ENCODE assay signal across 8 mouse cellular contexts in genomic region chr8:104641426-104642323, GRCm38 (mm10). TPM values are rescaled to one million over a fixed set of nuclear protein-coding genes. Genes with fewer than 3 reads are reported as not detected.
DNase-seq lines count a peak whose midpoint lies in the region; ATAC-seq and TF ChIP-seq lines count a peak whose summit lies in the region.

Ciao2b (minus strand) TSS chr8:104641965.

- H3K4me3 ChIP-seq in embryonic facial prominence, embryonic 14.5 days (ENCODE audit: low read depth, low read length), result peak within 1 kb of the TSS; percentile 88
- peak within 1 kb of the TSS; percentile 87 for H3K4me3 ChIP-seq in limb, embryonic 14.5 days (replicated peaks; ENCODE audit: low read length)
- H3K4me3 ChIP-seq in midbrain, postnatal 0 days (ENCODE audit: low read depth, low read length), result peak within 1 kb of the TSS; percentile 67

- peak within 1 kb of the TSS; percentile 73 for H3K27ac ChIP-seq in embryonic facial prominence, embryonic 14.5 days (replicated peaks; ENCODE audit: low read depth, low read length)
- H3K27ac ChIP-seq in limb, embryonic 14.5 days (replicated peaks; ENCODE audit: low read depth, low read length), result peak within 1 kb of the TSS; percentile 58
- H3K27ac ChIP-seq in midbrain, postnatal 0 days (ENCODE audit: low read depth, low read length), result peak within 1 kb of the TSS; percentile 84

- peak; percentile 89 for DNase-seq in 3T3-L1 (ENCODE audit: low read depth, low spot score)
- DNase-seq in adrenal gland, postnatal 4 days (ENCODE audit: low spot score in 2 of 2), result peak; percentile 67 to 76
- DNase-seq in embryonic facial prominence, embryonic 14.5 days (ENCODE audit: low spot score), result peak; percentile 95
- peak; percentile 92 for DNase-seq in heart, adult 8-10 months (ENCODE audit: low spot score)
- DNase-seq in kidney, adult 9 months, result peak; percentile 89
- peak; percentile 88 for DNase-seq in limb, embryonic 14.5 days (ENCODE audit: low spot score)
- peak; percentile 92 for DNase-seq in midbrain, postnatal 0 days (ENCODE audit: low spot score)
- peak; percentile 62 to 69 for DNase-seq in spleen, postnatal 14 days (ENCODE audit: low spot score in 2 of 2)

- no peaks in the 10 kb centered on the region for H3K9me3 ChIP-seq in embryonic facial prominence, embryonic 14.5 days (ENCODE audit: control insufficient read depth, low read length)
- H3K9me3 ChIP-seq in limb, embryonic 14.5 days (ENCODE audit: control insufficient read depth, low read length), result no peaks in the 10 kb centered on the region
- no peaks in the 10 kb centered on the region for H3K9me3 ChIP-seq in midbrain, postnatal 0 days (ENCODE audit: low read length)

- TF ChIP-seq POLR2A in limb, embryonic 14.5 days (IDR thresholded peaks at IDR 0.05; ENCODE audit: borderline replicate concordance, extremely low read depth, insufficient read depth, insufficient read length), result 0 out of 2 replicates have a peak, but pooled peaks have one; percentile 34

- peaks cover 26% of the 10 kb centered on the region for H3K36me3 ChIP-seq in embryonic facial prominence, embryonic 14.5 days (ENCODE audit: control insufficient read depth, insufficient read depth, low read length)
- H3K36me3 ChIP-seq in limb, embryonic 14.5 days (ENCODE audit: control insufficient read depth, insufficient read depth, low read length), result peaks cover 15% of the 10 kb centered on the region
- no peaks in the 10 kb centered on the region for H3K36me3 ChIP-seq in midbrain, postnatal 0 days (ENCODE audit: insufficient read depth, low read length)

- peak within 1 kb of the TSS; percentile 95 for H3K4me2 ChIP-seq in embryonic facial prominence, embryonic 14.5 days (ENCODE audit: low read depth, low read length)
- H3K4me2 ChIP-seq in limb, embryonic 14.5 days (replicated peaks; ENCODE audit: low read depth, low read length, severe bottlenecking), result peak within 1 kb of the TSS; percentile 88
- peak within 1 kb of the TSS; percentile 63 for H3K4me2 ChIP-seq in midbrain, postnatal 0 days (ENCODE audit: low read depth, low read length, poor library complexity, severe bottlenecking)

- peaks cover 11% of the 10 kb centered on the region for H3K4me1 ChIP-seq in embryonic facial prominence, embryonic 14.5 days (ENCODE audit: control insufficient read depth, insufficient read depth, low read length)
- peaks cover 14% of the 10 kb centered on the region for H3K4me1 ChIP-seq in limb, embryonic 14.5 days (ENCODE audit: control insufficient read depth, insufficient read depth, low read length)
- H3K4me1 ChIP-seq in midbrain, postnatal 0 days (ENCODE audit: insufficient read depth, low read length), result peaks cover 10% of the 10 kb centered on the region; the same call in 1 of the 2 replicates

- no peaks in the 10 kb centered on the region for H3K27me3 ChIP-seq in embryonic facial prominence, embryonic 14.5 days (replicated peaks; ENCODE audit: control insufficient read depth, insufficient read depth, low read length)
- no peaks in the 10 kb centered on the region for H3K27me3 ChIP-seq in limb, embryonic 14.5 days (ENCODE audit: control insufficient read depth, insufficient read depth, low read length)
- H3K27me3 ChIP-seq in midbrain, postnatal 0 days (ENCODE audit: insufficient read depth, low read length), result no peaks in the 10 kb centered on the region

- peak within 1 kb of the TSS; percentile 82 for H3K9ac ChIP-seq in embryonic facial prominence, embryonic 14.5 days (ENCODE audit: low read depth, low read length)
- H3K9ac ChIP-seq in limb, embryonic 14.5 days (ENCODE audit: low read depth, low read length, severe bottlenecking), result peak within 1 kb of the TSS; percentile 71
- peak within 1 kb of the TSS; percentile 71 for H3K9ac ChIP-seq in midbrain, postnatal 0 days (replicated peaks; ENCODE audit: low read length, poor library complexity, severe bottlenecking)

- WGBS in embryonic facial prominence, embryonic 14.5 days, result under 1% methylated on average over 62 of the region's 66 CpGs
- WGBS in limb, embryonic 14.5 days, result under 1% methylated on average over 66 of the region's 66 CpGs
- 1% methylated on average over 66 of the region's 66 CpGs for WGBS in midbrain, postnatal 0 days

- no peak for TF ChIP-seq CTCF in midbrain, postnatal 0 days (IDR thresholded peaks at IDR 0.05)

- ATAC-seq in embryonic facial prominence, embryonic 14.5 days (ENCODE audit: low read depth), result peak; percentile 98
- ATAC-seq in limb, embryonic 14.5 days (ENCODE audit: low FRiP score, low read depth), result peak; percentile 96
- peak; percentile 96 for ATAC-seq in midbrain, postnatal 0 days (ENCODE audit: low FRiP score)

RNA-seq across cellular contexts. Expression of gene Ciao2b, which starts in this region (rescaled TPM):
- 10 to 100 TPM; 32.4 to 36.2 TPM for total RNA-seq in adrenal gland, postnatal 4 days (2021)
- polyA plus RNA-seq in embryonic facial prominence, embryonic 14.5 days (2014; fragmentation: Nextera tagmentation; extraction: Ambion mirVana), result 81.3 and 87.9 TPM in 2 replicates
- total RNA-seq in heart, adult 8-10 months (2022), result 10 to 100 TPM; 65.5 to 84.7 (median 73.7) TPM
- 71.1 and 91.9 TPM in 2 replicates for polyA plus RNA-seq in limb, embryonic 14.5 days (2012; rRNA removed)
- 78.4 and 81.9 TPM in 2 replicates for polyA plus RNA-seq in limb, embryonic 14.5 days (2014; fragmentation: Nextera tagmentation; extraction: Ambion mirVana)
- 60.6 and 84.0 TPM in 2 replicates for total RNA-seq in midbrain, postnatal 0 days (2014; rRNA removed)
- 108 and 113 TPM in 2 replicates for polyA plus RNA-seq in midbrain, postnatal 0 days (2015; fragmentation: Nextera tagmentation; extraction: Ambion mirVana)

Comparison
In these comparisons a context has a peak if more than half of its experiments do, and no peak if none do; other contexts are left out.
1. Peak in every context shown above with its lines: DNase-seq, ATAC-seq, H3K4me3 ChIP-seq and H3K27ac ChIP-seq.